Mouse (Mus musculus) megakaryocyte, embryonic 14.5 days (primary cell): ENCODE results near the gene Scap. TPM values are rescaled to one million over a fixed set of nuclear protein-coding genes. Genes with fewer than 3 reads are reported as not detected.
"Not testable (repeated sequence)": the region's sequence is repeated elsewhere in the genome, so short reads cannot be mapped to it uniquely, and the experiment has no call there.

ENCODE experiments used
- H3K27me3 ChIP-seq: replicated peaks from 2 replicates; pipeline ENCODE3; 2012; ENCODE audit warnings: inconsistent platforms
- H3K36me3 ChIP-seq: replicated peaks from 2 replicates; pipeline ENCODE3; 2012; ENCODE audit warnings: low read length, inconsistent platforms, mixed read lengths
- H3K4me1 ChIP-seq: 2 replicates; pipeline ENCODE4 v1.6.1; 2012; ENCODE audit warnings: inconsistent platforms
- H3K4me3 ChIP-seq: replicated peaks from 2 replicates; pipeline ENCODE3; 2012; ENCODE audit warnings: moderate library complexity, mild to moderate bottlenecking, inconsistent platforms
- H3K9me3 ChIP-seq: 2 replicates; pipeline ENCODE4 v1.6.1; 2012; ENCODE audit warnings: inconsistent platforms
- FLI1 ChIP-seq: IDR thresholded peaks from 2 replicates; pipeline ENCODE4 v1.6.1; 2012; ENCODE audit warnings: low read length, inconsistent platforms, mixed read lengths
- GATA1 ChIP-seq: IDR thresholded peaks from 3 replicates; pipeline ENCODE4 v1.6.1; 2012; ENCODE audit warnings: mixed read lengths, low read length, inconsistent platforms, borderline replicate concordance
- polyA plus RNA-seq: library from polyadenylated mRNA; stranded (reverse); fragments of >175 nt; gene quantifications from 2 replicates; pipeline ENCODE4 v1.2.3, GENCODE M21; 2012; ENCODE audit warnings: low replicate concordance; ENCODE audit not compliant: insufficient read depth

Scap gene
- polyA plus RNA-seq, 1 experiment, result 71.5 TPM

- no peak overlapping the region for H3K4me3 ChIP-seq
- peaks cover 24% of the 10 kb centered on the region for H3K36me3 ChIP-seq
- H3K9me3 ChIP-seq, result no peaks in the 10 kb centered on the region
- H3K27me3 ChIP-seq, result no peaks in the 10 kb centered on the region
- TF ChIP-seq FLI1, result no peak
- no peak for TF ChIP-seq GATA1
- H3K4me1 ChIP-seq, result peaks cover 52% of the 10 kb centered on the region
Measured at GRCm38 (mm10) chr9:110350188-110350587, 17.1 kb downstream of the Scap start.

DNA sequence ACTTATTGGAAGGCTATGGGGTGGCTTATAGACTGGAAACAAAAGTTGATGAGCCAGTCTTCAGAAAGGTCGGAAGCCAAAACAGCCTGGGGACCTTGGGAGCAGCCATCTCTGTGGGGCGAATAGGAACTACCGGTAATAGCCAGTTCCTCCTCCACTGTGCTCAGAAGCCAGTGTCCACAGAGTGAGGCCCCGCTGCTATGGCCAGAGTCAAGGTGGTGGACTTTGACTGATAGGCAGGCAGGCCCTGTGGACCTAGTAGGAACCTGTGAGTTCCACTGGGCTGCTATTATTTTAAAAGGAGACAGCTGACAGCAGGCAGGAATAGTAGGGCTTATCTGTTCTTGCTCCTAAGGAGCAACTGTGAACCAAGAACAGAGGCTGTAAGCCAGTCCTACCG, 17.5 kb downstream of the Scap start:
- TF ChIP-seq GATA1 (no peak), FLI1 (no peak)
- no peak overlapping the region for H3K4me3 ChIP-seq
- H3K27me3 ChIP-seq, result no peaks in the 10 kb centered on the region
- peaks cover 50% of the 10 kb centered on the region for H3K4me1 ChIP-seq
- H3K36me3 ChIP-seq, result peaks cover 28% of the 10 kb centered on the region
- no peaks in the 10 kb centered on the region for H3K9me3 ChIP-seq

DNA sequence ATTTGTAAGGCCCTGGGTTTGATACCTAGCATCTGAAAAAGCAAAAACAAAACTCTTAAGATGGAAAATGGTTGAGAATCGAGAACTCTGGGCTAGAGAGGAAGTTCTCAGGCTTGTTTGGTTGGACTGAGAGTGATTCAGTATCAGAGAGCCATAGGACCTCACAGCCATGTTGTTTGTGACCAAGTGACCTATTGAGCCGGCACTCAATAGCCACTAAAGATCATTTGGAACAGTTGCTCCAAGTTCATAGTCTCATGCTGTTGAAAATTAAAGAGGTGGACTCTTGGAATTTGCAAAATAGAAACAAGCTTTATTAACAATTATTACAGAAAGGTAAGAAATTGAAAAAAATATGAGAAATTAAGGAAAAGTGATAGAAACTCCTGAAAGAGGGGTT, 18.3 kb downstream of the Scap start:
- H3K4me3 ChIP-seq, result no peak overlapping the region
- no peaks in the 10 kb centered on the region for H3K27me3 ChIP-seq
- peaks cover 50% of the 10 kb centered on the region for H3K4me1 ChIP-seq
- peaks cover 35% of the 10 kb centered on the region for H3K36me3 ChIP-seq
- H3K9me3 ChIP-seq, result no peaks in the 10 kb centered on the region
- TF ChIP-seq GATA1, result no peak
- no peak for TF ChIP-seq FLI1

DNA sequence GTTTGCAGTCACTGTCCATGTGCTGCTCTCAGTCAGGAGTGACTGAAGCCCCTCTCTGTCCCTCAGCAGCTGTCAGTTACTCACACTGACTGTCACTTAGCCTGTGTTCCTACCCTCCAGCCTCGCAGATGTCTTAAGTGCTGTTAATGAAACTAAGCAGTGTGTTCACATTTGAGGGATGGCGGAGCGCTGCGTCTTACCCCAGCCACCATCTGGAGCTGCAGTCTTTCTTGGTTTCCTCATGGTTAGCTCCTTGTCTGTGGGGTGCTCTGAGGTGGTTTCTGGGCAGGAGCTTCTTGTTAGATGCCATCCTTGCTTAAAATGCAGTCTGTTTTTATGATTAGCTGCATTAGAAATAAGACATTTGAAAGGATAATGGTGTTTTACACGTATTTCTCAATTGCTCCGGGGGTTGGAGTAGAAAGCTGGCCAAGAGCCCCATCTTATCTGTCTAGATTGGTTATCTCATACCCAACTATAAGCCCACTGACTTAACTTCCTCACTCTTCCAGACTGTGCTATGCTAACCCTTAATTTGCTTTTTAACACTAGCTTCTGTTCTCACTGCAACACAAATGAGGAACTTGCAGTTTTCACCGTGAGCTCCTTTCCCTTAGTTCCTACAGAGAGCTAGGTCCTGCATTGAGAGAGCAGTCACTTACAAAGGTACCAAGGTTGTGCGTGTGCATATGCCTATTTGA, 19.0 kb downstream of the Scap start:
- Histone ChIP-seq H3K4me1 (peaks cover 50% of the 10 kb centered on the region), H3K9me3 (no peaks in the 10 kb centered on the region), H3K27me3 (no peaks in the 10 kb centered on the region), H3K4me3 (peak overlapping the region; percentile 74), H3K36me3 (peaks cover 40% of the 10 kb centered on the region)
- TF ChIP-seq GATA1, result no peak
- no peak for TF ChIP-seq FLI1

GRCm38 (mm10) chr9:110358341-110358740, 25.3 kb downstream of the Scap start:
- Histone ChIP-seq H3K4me3 (no peak overlapping the region), H3K4me1 (peaks cover 8% of the 10 kb centered on the region; the same call in 1 of the 2 replicates), H3K27me3 (no peaks in the 10 kb centered on the region), H3K9me3 (no peaks in the 10 kb centered on the region), H3K36me3 (peaks cover 81% of the 10 kb centered on the region)
- TF ChIP-seq FLI1 (no peak), GATA1 (no peak)

GRCm38 (mm10) chr9:110361299-110361698, 28.2 kb downstream of the Scap start:
- peaks cover 76% of the 10 kb centered on the region for H3K36me3 ChIP-seq

GRCm38 (mm10) chr9:110362337-110362736, 29.2 kb downstream of the Scap start:
- H3K27me3 ChIP-seq, result no peaks in the 10 kb centered on the region
- H3K36me3 ChIP-seq, result peaks cover 74% of the 10 kb centered on the region
- H3K9me3 ChIP-seq, result no peaks in the 10 kb centered on the region
- peaks cover 26% of the 10 kb centered on the region for H3K4me1 ChIP-seq
- H3K4me3 ChIP-seq, result no peak overlapping the region
- TF ChIP-seq FLI1 (no peak), GATA1 (no peak)

More at GRCm38 (mm10) chr9:110361299-110361698, 28.2 kb downstream of the Scap start:
- Histone ChIP-seq H3K9me3 (no peaks in the 10 kb centered on the region), H3K4me3 (no peak overlapping the region), H3K27me3 (no peaks in the 10 kb centered on the region), H3K4me1 (peaks cover 20% of the 10 kb centered on the region)
- TF ChIP-seq GATA1 (no peak), FLI1 (no peak)

GRCm38 (mm10) chr9:110366746-110367145, 33.7 kb downstream of the Scap start:
- Histone ChIP-seq H3K4me3 (no peak overlapping the region), H3K4me1 (peaks cover 24% of the 10 kb centered on the region), H3K27me3 (no peaks in the 10 kb centered on the region), H3K9me3 (no peaks in the 10 kb centered on the region), H3K36me3 (peaks cover 85% of the 10 kb centered on the region)
- no peak for TF ChIP-seq FLI1
- no peak for TF ChIP-seq GATA1

DNA sequence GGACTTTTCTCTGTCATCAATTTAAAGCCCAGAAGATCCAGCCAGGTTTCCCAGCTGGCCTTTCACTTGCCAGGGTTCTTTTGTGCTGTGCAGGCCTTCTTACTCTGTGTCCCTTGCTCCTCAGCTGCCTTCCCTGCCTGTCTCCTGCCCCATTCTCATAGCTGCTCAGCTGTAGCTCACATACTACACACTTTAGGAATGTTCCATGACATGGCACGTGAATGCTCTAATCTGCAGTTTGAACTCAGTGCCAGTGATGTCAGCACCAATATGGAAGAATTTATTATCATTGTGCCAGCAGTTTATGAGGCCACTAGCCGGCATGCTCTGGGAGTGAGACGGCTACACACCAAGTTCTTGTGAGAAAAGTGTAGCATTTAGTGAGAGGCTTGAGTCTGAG, 36.8 kb downstream of the Scap start:
- Histone ChIP-seq H3K4me1 (peaks cover 20% of the 10 kb centered on the region), H3K27me3 (no peaks in the 10 kb centered on the region), H3K36me3 (peaks cover 87% of the 10 kb centered on the region), H3K4me3 (no peak overlapping the region), H3K9me3 (no peaks in the 10 kb centered on the region)
- no peak for TF ChIP-seq GATA1
- TF ChIP-seq FLI1, result no peak

GRCm38 (mm10) chr9:110373871-110374270, 40.8 kb downstream of the Scap start:
- no peak overlapping the region for H3K4me3 ChIP-seq
- H3K36me3 ChIP-seq, result peaks cover 92% of the 10 kb centered on the region
- no peaks in the 10 kb centered on the region for H3K27me3 ChIP-seq
- peaks cover 7% of the 10 kb centered on the region for H3K4me1 ChIP-seq
- TF ChIP-seq FLI1 (no peak), GATA1 (no peak)
- H3K9me3 ChIP-seq, result no peaks in the 10 kb centered on the region

DNA sequence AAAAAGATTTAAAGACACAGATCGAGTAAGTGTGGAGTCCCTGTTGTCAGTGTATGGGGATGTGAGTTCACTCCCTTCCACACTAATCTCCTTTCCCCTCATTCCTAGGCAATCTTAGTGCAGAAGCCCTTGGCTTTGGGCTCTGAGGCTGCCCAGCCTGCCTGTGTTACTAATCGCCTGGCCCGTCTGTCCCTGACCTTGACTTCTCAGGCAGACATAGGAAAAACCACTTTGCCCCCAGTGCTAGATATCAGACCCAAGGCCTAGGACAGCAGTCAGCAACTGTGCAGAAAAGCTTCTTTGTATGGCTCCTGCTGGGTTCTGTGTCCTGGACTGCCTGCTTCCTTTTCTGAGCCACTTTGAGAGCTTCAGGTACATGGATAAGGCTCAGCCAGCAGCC, 42.6 kb downstream of the Scap start:
- Histone ChIP-seq H3K9me3 (no peaks in the 10 kb centered on the region), H3K4me3 (no peak overlapping the region), H3K36me3 (peaks cover 92% of the 10 kb centered on the region), H3K27me3 (no peaks in the 10 kb centered on the region), H3K4me1 (peaks cover 4% of the 10 kb centered on the region)
- no peak for TF ChIP-seq GATA1
- no peak for TF ChIP-seq FLI1

DNA sequence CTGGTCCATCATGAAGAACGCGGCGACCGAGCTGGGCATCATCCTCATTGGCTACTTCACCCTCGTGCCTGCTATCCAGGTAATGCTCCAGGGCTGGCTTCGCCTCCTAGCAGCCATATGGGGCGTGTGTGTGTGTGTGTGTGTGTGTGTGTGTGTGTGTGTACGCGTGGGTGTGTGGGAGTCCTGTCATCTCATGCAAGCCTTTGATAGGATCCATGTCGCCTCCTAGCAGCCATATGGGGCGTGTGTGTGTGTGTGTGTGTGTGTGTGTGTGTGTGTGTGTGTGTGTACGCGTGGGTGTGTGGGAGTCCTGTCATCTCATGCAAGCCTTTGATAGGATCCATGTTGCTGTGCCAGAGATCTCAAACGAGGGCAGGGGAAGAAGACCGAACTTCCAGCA, 44.6 kb downstream of the Scap start:
- H3K9me3 ChIP-seq, H3K27me3 ChIP-seq, H3K4me3 ChIP-seq, H3K4me1 ChIP-seq: not testable (repeated sequence)
- peaks cover 93% of the 10 kb centered on the region for H3K36me3 ChIP-seq
